Mouse (Mus musculus): Measurements from ENCODE around the gene Plekhg6. TPM values are rescaled to one million over a fixed set of nuclear protein-coding genes. Genes with fewer than 3 reads are reported as not detected.

The Plekhg6 gene
- 0.45 TPM in 1 of 2 replicates, not detected in the other for polyA plus RNA-seq (2011; ENCODE audit: insufficient read depth, insufficient read length, low replicate concordance, missing spikeins)

GRCm38 (mm10) chr6:125380372-125381360, at the start of gene Plekhg6:
Plekhg6 (minus strand) TSS chr6:125380793.
- H3K4me3 ChIP-seq (replicated peaks; ENCODE audit: control insufficient read depth, low read depth, low read length), result no peak within 1 kb of the TSS
- H3K4me1 ChIP-seq (ENCODE audit: control insufficient read depth, insufficient read depth, low read length), result no peaks in the 10 kb centered on the region; the same call in 1 of the 2 replicates
- TF ChIP-seq POLR2A (IDR thresholded peaks at IDR 0.05; ENCODE audit: borderline replicate concordance, control insufficient read depth, low read depth, low read length) (no peak), CTCF (IDR thresholded peaks at IDR 0.05; ENCODE audit: control insufficient read depth, insufficient read depth, low read length) (no peak)
- H3K27ac ChIP-seq (ENCODE audit: control insufficient read depth, insufficient read depth, low read depth, low read length, poor library complexity), result no peak within 1 kb of the TSS
- WGBS, result 20% methylated on average over 40 of the region's 40 CpGs

- WGBS, result 47% methylated on average over 6 of the region's 6 CpGs
- no peak for TF ChIP-seq POLR2A (IDR thresholded peaks at IDR 0.05; ENCODE audit: borderline replicate concordance, control insufficient read depth, low read depth, low read length)
- no peak for TF ChIP-seq CTCF (IDR thresholded peaks at IDR 0.05; ENCODE audit: control insufficient read depth, insufficient read depth, low read length)
- Histone ChIP-seq H3K4me3 (replicated peaks; ENCODE audit: control insufficient read depth, low read depth, low read length) (no peak overlapping the region), H3K4me1 (ENCODE audit: control insufficient read depth, insufficient read depth, low read length) (peaks cover 6% of the 10 kb centered on the region), H3K27ac (ENCODE audit: control insufficient read depth, insufficient read depth, low read depth, low read length, poor library complexity) (no peak overlapping the region; the same call in 1 of the 2 replicates)
Observed at GRCm38 (mm10) chr6:125429741-125430140, 49.1 kb upstream of the Plekhg6 start.

GRCm38 (mm10) chr6:125426383-125427360, 46.1 kb upstream of the Plekhg6 start:
- peak; percentile 57; the same call in 1 of the 2 replicates for TF ChIP-seq POLR2A (IDR thresholded peaks at IDR 0.05; ENCODE audit: borderline replicate concordance, control insufficient read depth, low read depth, low read length)
- peak; percentile 94 for TF ChIP-seq CTCF (IDR thresholded peaks at IDR 0.05; ENCODE audit: control insufficient read depth, insufficient read depth, low read length)
- 2% methylated on average over 25 of the region's 25 CpGs for WGBS
- H3K27ac ChIP-seq (ENCODE audit: control insufficient read depth, insufficient read depth, low read depth, low read length, poor library complexity), result peak overlapping the region; percentile 87
- H3K4me3 ChIP-seq (replicated peaks; ENCODE audit: control insufficient read depth, low read depth, low read length), result peak overlapping the region; percentile 29
- H3K4me1 ChIP-seq (ENCODE audit: control insufficient read depth, insufficient read depth, low read length), result peaks cover 4% of the 10 kb centered on the region

- H3K4me3 ChIP-seq (replicated peaks; ENCODE audit: control insufficient read depth, low read depth, low read length), result peak overlapping the region; percentile 1
- H3K27ac ChIP-seq (ENCODE audit: control insufficient read depth, insufficient read depth, low read depth, low read length, poor library complexity), result no peak overlapping the region
- TF ChIP-seq POLR2A (IDR thresholded peaks at IDR 0.05; ENCODE audit: borderline replicate concordance, control insufficient read depth, low read depth, low read length) (no peak), CTCF (IDR thresholded peaks at IDR 0.05; ENCODE audit: control insufficient read depth, insufficient read depth, low read length) (no peak)
- WGBS, result 10% methylated on average over 15 of the region's 15 CpGs
- peaks cover 4% of the 10 kb centered on the region for H3K4me1 ChIP-seq (ENCODE audit: control insufficient read depth, insufficient read depth, low read length)
Observed at GRCm38 (mm10) chr6:125425205-125426090, 44.9 kb upstream of the Plekhg6 start.

- H3K27ac ChIP-seq (ENCODE audit: control insufficient read depth, insufficient read depth, low read depth, low read length, poor library complexity), result no peak overlapping the region
- H3K4me3 ChIP-seq (replicated peaks; ENCODE audit: control insufficient read depth, low read depth, low read length), result no peak overlapping the region
- peaks cover 4% of the 10 kb centered on the region for H3K4me1 ChIP-seq (ENCODE audit: control insufficient read depth, insufficient read depth, low read length)
- WGBS, result 69% methylated on average over 3 of the region's 3 CpGs
- TF ChIP-seq CTCF (IDR thresholded peaks at IDR 0.05; ENCODE audit: control insufficient read depth, insufficient read depth, low read length) (no peak), POLR2A (IDR thresholded peaks at IDR 0.05; ENCODE audit: borderline replicate concordance, control insufficient read depth, low read depth, low read length) (no peak)
Observed at GRCm38 (mm10) chr6:125424156-125424555, 43.6 kb upstream of the Plekhg6 start.

- TF ChIP-seq CTCF (IDR thresholded peaks at IDR 0.05; ENCODE audit: control insufficient read depth, insufficient read depth, low read length) (no peak), POLR2A (IDR thresholded peaks at IDR 0.05; ENCODE audit: borderline replicate concordance, control insufficient read depth, low read depth, low read length) (no peak)
- no peak overlapping the region for H3K4me3 ChIP-seq (replicated peaks; ENCODE audit: control insufficient read depth, low read depth, low read length)
- H3K4me1 ChIP-seq (ENCODE audit: control insufficient read depth, insufficient read depth, low read length), result peaks cover 4% of the 10 kb centered on the region
- 65% methylated on average over 13 of the region's 13 CpGs for WGBS
- H3K27ac ChIP-seq (ENCODE audit: control insufficient read depth, insufficient read depth, low read depth, low read length, poor library complexity), result no peak overlapping the region
Observed at GRCm38 (mm10) chr6:125423507-125423906, 42.9 kb upstream of the Plekhg6 start.

GRCm38 (mm10) chr6:125423099-125423498, 42.5 kb upstream of the Plekhg6 start:
- Histone ChIP-seq H3K4me1 (ENCODE audit: control insufficient read depth, insufficient read depth, low read length) (peaks cover 4% of the 10 kb centered on the region), H3K4me3 (replicated peaks; ENCODE audit: control insufficient read depth, low read depth, low read length) (no peak overlapping the region), H3K27ac (ENCODE audit: control insufficient read depth, insufficient read depth, low read depth, low read length, poor library complexity) (no peak overlapping the region)
- 0 out of 2 replicates have a peak, but pooled peaks have one; percentile 1 for TF ChIP-seq CTCF (IDR thresholded peaks at IDR 0.05; ENCODE audit: control insufficient read depth, insufficient read depth, low read length)
- no peak for TF ChIP-seq POLR2A (IDR thresholded peaks at IDR 0.05; ENCODE audit: borderline replicate concordance, control insufficient read depth, low read depth, low read length)
- WGBS, result 33% methylated on average over 3 of the region's 3 CpGs

All from bone marrow, adult 2 months (tissue).